Mouse (Mus musculus): ENCODE measurements around the gene Mknk2. TPM values are rescaled to one million over a fixed set of nuclear protein-coding genes. Genes with fewer than 3 reads are reported as not detected.

The Mknk2 gene
- polyA plus RNA-seq, 1 experiment from 2014 or later = 85.5 TPM

- Histone ChIP-seq H3K4me2 (ENCODE audit: low read length) (no peak overlapping the region), H3K9ac (ENCODE audit: low read depth, low read length) (no peak overlapping the region), H3K4me1 (replicated peaks; ENCODE audit: insufficient read depth, low read length) (peaks cover 39% of the 10 kb centered on the region), H3K4me3 (replicated peaks; ENCODE audit: low read depth, low read length) (no peak overlapping the region), H3K36me3 (ENCODE audit: insufficient read depth, low read length) (peaks cover 51% of the 10 kb centered on the region), H3K9me3 (replicated peaks; ENCODE audit: low read length) (no peaks in the 10 kb centered on the region), H3K27ac (peak overlapping the region; percentile 93; the same call in 1 of the 2 replicates), H3K27me3 (ENCODE audit: insufficient read depth, low read length) (no peaks in the 10 kb centered on the region)
- ATAC-seq (replicated peaks; ENCODE audit: low FRiP score, low read depth) (no peak), DNase-seq (ENCODE audit: low spot score) (no peak)
- 74% methylated on average over 19 of the region's 19 CpGs for WGBS
- TF ChIP-seq CTCF (IDR thresholded peaks at IDR 0.05; ENCODE audit: low read depth) = no peak
These were observed 11.0 kb downstream of the Mknk2 start for GRCm38 (mm10) chr10:80666837-80667412.

GRCm38 (mm10) chr10:80665981-80666733, 11.8 kb downstream of the Mknk2 start:
- H3K4me2 ChIP-seq (ENCODE audit: low read length) = no peak overlapping the region
- H3K4me1 ChIP-seq (replicated peaks; ENCODE audit: insufficient read depth, low read length) = peaks cover 39% of the 10 kb centered on the region
- 52% methylated on average over 10 of the region's 10 CpGs for WGBS
- H3K9me3 ChIP-seq (replicated peaks; ENCODE audit: low read length) = no peaks in the 10 kb centered on the region
- H3K36me3 ChIP-seq (ENCODE audit: insufficient read depth, low read length) = peaks cover 45% of the 10 kb centered on the region
- DNase-seq (ENCODE audit: low spot score) = no peak
- H3K27me3 ChIP-seq (ENCODE audit: insufficient read depth, low read length) = no peaks in the 10 kb centered on the region
- H3K4me3 ChIP-seq (replicated peaks; ENCODE audit: low read depth, low read length) = no peak overlapping the region
- no peak for ATAC-seq (replicated peaks; ENCODE audit: low FRiP score, low read depth)
- peak overlapping the region; percentile 93 for H3K27ac ChIP-seq
- 0 out of 2 replicates have a peak overlapping the region, but pooled peaks have one; percentile 4 for H3K9ac ChIP-seq (ENCODE audit: low read depth, low read length)
- TF ChIP-seq CTCF (IDR thresholded peaks at IDR 0.05; ENCODE audit: low read depth) = peak; percentile 43; the same call in 1 of the 2 replicates

GRCm38 (mm10) chr10:80665459-80665858, 12.5 kb downstream of the Mknk2 start:
- peaks cover 39% of the 10 kb centered on the region for H3K4me1 ChIP-seq (replicated peaks; ENCODE audit: insufficient read depth, low read length)
- peak overlapping the region; percentile 93 for H3K27ac ChIP-seq
- no peak overlapping the region for H3K9ac ChIP-seq (ENCODE audit: low read depth, low read length)
- H3K36me3 ChIP-seq (ENCODE audit: insufficient read depth, low read length) = peaks cover 38% of the 10 kb centered on the region
- WGBS = 43% methylated on average over 4 of the region's 4 CpGs
- H3K9me3 ChIP-seq (replicated peaks; ENCODE audit: low read length) = no peaks in the 10 kb centered on the region
- no peak for TF ChIP-seq CTCF (IDR thresholded peaks at IDR 0.05; ENCODE audit: low read depth)
- no peaks in the 10 kb centered on the region for H3K27me3 ChIP-seq (ENCODE audit: insufficient read depth, low read length)
- DNase-seq (ENCODE audit: low spot score) (no peak), ATAC-seq (replicated peaks; ENCODE audit: low FRiP score, low read depth) (no peak)
- peak overlapping the region; percentile 44; the same call in 1 of the 2 replicates for H3K4me2 ChIP-seq (ENCODE audit: low read length)
- no peak overlapping the region for H3K4me3 ChIP-seq (replicated peaks; ENCODE audit: low read depth, low read length)

GRCm38 (mm10) chr10:80665016-80665380, 12.9 kb downstream of the Mknk2 start:
- Histone ChIP-seq H3K4me1 (replicated peaks; ENCODE audit: insufficient read depth, low read length) (peaks cover 39% of the 10 kb centered on the region), H3K36me3 (ENCODE audit: insufficient read depth, low read length) (peaks cover 35% of the 10 kb centered on the region), H3K9me3 (replicated peaks; ENCODE audit: low read length) (no peaks in the 10 kb centered on the region), H3K4me3 (replicated peaks; ENCODE audit: low read depth, low read length) (0 out of 2 replicates have a peak overlapping the region, but pooled peaks have one; percentile 11), H3K27me3 (ENCODE audit: insufficient read depth, low read length) (no peaks in the 10 kb centered on the region), H3K9ac (ENCODE audit: low read depth, low read length) (no peak overlapping the region), H3K4me2 (ENCODE audit: low read length) (peak overlapping the region; percentile 44), H3K27ac (peak overlapping the region; percentile 93)
- DNase-seq (ENCODE audit: low spot score) (peak; percentile 85), ATAC-seq (replicated peaks; ENCODE audit: low FRiP score, low read depth) (peak; percentile 52)
- WGBS = 9% methylated on average over 10 of the region's 10 CpGs
- no peak for TF ChIP-seq CTCF (IDR thresholded peaks at IDR 0.05; ENCODE audit: low read depth)

- peak; percentile 12; the same call in 1 of the 2 replicates for TF ChIP-seq CTCF (IDR thresholded peaks at IDR 0.05; ENCODE audit: low read depth)
- H3K4me1 ChIP-seq (replicated peaks; ENCODE audit: insufficient read depth, low read length) = peaks cover 39% of the 10 kb centered on the region
- H3K36me3 ChIP-seq (ENCODE audit: insufficient read depth, low read length) = peaks cover 29% of the 10 kb centered on the region
- H3K4me2 ChIP-seq (ENCODE audit: low read length) = peak overlapping the region; percentile 44
- ATAC-seq (replicated peaks; ENCODE audit: low FRiP score, low read depth) (peak; percentile 77), DNase-seq (ENCODE audit: low spot score) (peak; percentile 93)
- peak overlapping the region; percentile 93 for H3K27ac ChIP-seq
- 8% methylated on average over 16 of the region's 16 CpGs for WGBS
- H3K4me3 ChIP-seq (replicated peaks; ENCODE audit: low read depth, low read length) = 0 out of 2 replicates have a peak overlapping the region, but pooled peaks have one; percentile 11
- no peaks in the 10 kb centered on the region for H3K27me3 ChIP-seq (ENCODE audit: insufficient read depth, low read length)
- no peaks in the 10 kb centered on the region for H3K9me3 ChIP-seq (replicated peaks; ENCODE audit: low read length)
- H3K9ac ChIP-seq (ENCODE audit: low read depth, low read length) = peak overlapping the region; percentile 24; the same call in 1 of the 2 replicates
These were observed 13.5 kb downstream of the Mknk2 start for GRCm38 (mm10) chr10:80664197-80665015.

Measured in kidney, postnatal 0 days (tissue).